Mouse (Mus musculus) ovary, postnatal 14 days (tissue): ENCODE results near the gene Slc38a4.

Source experiments
- DNase-seq: peaks from one replicate; pipeline ENCODE4 v3.0.0; 2022; ENCODE audit warnings: low spot score

Slc38a4 gene

DNA sequence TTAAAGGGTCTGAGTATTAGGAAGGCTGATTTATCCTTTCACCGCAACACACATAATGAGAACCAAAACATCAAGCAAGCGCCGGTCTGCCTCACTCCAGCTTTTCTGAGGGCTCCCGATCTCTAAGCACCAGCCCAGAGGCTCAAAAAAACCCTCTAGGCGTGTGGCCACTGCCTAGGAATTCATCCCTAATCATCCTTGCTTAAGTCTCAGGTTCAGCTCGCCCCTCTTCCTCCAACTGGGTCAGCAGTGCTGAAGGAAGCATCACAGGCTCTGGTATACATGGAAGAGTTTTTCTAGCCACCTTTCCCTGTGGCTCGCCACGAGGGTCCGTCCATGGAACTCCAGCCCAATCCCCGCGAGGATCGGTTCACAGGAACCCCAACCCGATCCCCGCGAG lies 1.6 kb downstream of the Slc38a4 start:
- no peak for DNase-seq

DNA sequence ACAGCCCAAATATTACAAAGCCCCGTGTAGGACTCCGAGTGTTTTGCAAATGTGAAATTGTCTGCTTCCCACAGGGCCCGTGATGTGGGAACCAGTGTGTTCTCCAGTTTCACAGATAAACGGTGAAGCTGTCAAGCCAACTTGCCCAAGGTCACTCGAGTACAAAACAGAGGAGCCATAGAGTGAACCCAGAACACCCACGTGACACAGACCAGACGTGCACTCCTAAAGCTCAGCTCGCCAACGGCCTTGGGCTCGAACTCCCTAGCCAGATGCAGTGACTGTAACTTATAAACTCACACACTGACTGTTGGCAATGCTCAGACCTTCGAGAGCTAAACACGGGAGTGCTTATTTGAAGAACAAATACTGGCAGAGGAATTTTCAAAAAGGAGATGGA lies 5.3 kb downstream of the Slc38a4 start:
- DNase-seq: no peak

DNA sequence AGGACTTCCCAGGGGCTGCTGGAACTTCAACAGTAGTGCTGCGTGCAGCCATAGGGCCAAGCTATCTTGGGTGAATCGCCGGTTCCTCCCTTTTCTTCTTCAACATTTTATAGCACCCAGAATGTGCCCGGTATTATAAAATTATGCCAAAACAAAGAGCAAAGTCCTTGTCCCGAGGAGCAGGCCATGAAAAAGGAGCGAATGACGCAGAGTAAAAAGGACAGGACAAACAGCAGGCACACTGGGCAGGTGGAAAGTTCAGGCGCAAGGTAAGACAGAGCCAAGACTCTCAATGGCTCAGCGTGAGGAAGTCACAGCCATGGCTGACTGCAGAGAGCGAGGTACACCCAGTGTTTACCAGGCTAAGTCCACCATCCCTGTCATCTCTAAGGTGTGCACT lies 5.7 kb downstream of the Slc38a4 start:
- DNase-seq: no peak

DNA sequence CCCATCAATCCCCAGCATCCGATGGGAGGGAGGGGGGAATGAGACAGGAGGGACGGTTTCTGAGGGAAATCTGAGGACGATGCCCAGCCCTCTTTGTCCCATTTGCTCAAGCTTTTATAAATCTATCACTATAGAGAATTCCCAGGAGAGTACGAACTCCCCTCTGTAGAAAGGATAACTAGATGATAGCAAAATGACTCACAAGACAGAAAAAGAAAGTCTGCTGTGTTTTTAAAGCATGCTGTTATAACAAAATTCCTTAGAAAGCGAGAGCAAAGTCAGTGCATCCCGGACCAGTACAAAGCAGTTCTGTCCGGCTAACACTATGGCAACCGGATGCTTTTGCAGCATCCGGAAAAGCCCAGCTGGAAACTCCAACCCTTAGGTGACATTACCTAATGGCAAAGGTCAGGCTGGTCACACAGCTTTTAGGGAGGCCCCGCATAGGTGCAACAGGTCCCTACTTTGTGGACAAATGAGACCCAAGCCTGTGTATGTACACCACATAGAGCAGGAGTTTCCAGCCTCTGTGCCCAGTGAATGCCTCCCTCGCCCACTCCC lies 6.4 kb downstream of the Slc38a4 start:
- DNase-seq: no peak

DNA sequence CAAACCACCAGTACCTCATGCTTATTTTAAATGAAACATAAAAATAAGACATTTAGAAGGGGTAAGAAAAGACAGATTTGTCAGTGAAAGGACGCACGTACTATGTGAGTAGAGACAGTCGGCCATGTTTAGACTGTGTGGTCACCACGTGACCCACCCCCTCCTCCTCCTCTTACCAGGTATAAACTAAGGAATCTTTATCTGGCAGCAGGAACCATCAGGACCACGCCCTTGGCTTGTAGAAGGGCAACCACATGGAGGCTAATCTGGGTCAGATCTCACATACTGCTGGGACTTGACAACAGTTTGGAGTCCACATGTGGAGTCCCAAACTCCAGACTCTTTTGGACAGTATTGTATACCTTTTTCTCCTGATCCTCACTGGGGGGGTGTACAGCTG lies 7.5 kb downstream of the Slc38a4 start:
- no peak for DNase-seq

DNA sequence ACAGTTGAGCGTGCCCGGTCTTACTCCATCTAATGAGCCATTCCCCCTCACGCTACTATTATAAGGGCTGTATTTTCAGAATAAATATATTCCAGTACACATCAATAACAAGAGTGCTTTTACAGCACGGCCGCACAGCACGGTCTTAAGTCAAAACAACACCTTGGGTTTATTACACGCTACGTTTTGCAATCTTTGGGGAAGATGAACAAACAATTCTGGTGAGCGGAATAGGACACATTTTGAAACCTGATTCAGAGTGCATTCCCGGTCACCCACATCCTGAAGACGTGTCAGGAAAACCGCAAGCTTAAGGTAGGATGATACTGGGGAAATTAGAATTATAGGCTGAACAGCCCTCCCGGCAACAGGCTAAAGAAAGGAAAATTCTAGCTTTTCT lies 11.8 kb downstream of the Slc38a4 start:
- no peak for DNase-seq

DNA sequence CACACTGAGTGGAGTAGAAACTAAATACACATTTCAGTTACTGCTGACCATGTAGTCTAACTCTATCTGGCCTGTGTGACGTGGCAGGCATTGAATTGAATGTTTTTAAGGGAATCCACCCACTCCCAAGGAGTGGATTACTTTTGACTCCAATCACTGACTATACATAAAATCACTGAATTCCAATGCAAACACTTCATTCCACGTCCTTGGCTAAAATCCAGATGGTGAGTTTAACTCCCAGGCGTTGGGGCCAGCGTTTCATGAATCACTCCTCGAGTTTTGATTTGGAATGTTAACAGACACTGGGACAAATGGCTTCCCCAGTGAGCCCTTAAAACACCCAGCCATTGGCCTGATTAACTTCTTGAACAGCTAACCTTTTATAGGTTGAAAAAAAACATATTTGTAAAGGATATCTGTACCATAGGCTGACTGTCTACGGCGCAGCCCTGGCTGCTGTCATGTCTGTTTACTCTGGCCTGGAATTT lies 13.7 kb downstream of the Slc38a4 start:
- no peak for DNase-seq

DNA sequence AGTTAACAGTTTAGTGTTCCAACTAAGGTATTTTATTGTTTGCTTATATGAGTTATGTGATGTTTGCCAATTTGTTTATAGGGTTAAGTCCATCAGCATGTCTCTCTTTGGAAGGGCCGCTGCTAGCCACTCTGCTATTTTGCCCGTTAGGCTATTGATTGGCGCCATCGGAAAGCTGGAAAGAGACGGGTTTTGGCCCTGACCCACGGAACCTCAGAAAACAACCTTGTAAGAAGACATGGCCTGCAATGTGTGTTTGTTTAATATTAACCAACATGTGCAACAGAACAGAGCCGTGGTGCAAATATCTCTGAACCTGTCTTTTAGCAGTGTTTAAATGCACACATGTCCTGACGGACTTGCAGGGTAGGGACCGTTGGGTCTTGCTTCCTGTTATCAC lies 14.6 kb downstream of the Slc38a4 start:
- no peak for DNase-seq

DNA sequence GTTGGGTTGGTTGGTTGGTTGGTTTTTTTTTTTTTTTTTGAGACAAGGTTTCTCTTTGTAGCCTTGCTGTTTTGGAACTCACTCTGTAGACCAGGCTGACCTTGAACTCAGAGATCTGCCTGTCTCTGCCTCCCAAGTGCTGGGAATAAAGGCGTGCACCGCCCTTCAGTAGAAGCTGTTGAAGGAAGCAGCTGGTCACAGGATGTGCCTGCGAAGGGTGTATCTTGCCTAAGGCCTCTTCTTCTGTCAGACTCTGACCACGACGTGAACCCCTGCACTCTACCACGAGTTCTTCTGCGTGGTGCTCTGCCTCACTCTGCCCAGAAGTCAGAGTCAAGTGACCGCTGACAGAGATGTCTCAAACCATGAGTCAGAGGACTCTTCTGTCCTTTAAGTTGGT lies 18.0 kb downstream of the Slc38a4 start:
- DNase-seq: no peak

DNA sequence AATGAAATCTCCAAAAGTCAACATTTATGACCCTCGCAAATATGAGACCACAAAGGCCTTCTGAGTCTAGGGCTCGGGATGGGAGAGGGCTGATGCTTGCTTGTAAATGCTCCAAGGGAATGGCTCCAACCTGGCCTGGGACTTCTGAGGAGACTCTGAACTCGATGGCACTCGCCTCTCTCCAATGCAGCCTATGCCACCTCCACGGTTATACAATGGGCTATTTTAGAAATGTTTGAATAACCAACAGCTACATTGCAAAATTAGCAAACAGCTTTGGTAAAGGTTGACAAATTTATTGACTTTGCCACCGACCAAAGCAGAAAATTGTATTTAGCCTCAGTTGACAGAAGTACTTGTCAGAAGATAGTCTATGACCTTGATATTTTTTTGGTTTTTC lies 19.9 kb downstream of the Slc38a4 start:
- no peak for DNase-seq

DNA sequence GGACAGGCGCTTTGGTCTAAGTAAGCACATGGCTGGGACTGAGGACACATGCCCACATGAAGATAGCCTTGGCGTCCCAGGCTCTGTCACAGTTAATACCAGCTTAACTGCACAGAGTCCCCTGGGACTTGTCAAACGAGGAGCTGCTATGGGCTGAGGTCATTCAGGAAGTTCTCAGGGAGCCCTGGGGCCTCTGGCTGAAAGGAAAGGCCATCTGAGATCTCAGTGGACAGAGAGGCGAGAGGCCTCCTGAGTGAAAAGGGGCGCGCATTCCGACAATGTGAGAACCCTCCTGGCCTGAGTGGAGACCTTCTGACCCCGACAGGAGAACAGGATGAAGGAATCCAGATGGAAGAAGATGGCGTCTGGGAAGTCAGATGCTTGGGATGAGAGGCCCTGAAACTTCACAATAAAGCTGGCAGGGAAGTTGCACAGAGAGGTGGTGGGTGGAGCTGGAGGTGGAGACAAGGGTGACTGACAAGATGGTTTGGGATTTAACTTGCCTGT lies 22.2 kb downstream of the Slc38a4 start:
- DNase-seq: no peak

DNA sequence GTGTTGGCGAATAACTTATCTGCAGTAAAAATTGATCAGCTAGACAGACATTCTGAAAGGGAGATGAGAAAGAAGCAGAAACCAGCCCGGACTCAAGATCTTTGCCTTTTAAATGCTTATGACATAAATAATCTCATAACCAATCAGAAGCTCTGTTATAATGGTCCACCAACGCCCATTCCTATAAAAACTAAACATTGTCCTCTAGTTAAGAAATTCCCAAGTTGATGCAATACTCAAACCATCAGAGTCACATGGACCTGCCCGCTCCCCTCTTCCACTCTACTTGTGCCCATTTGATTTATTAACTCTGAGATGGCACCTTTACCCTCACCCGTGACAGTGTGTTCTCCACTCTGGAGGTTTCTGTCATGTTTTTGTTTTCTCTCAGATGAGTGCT lies 23.9 kb downstream of the Slc38a4 start:
- DNase-seq: no peak

DNA sequence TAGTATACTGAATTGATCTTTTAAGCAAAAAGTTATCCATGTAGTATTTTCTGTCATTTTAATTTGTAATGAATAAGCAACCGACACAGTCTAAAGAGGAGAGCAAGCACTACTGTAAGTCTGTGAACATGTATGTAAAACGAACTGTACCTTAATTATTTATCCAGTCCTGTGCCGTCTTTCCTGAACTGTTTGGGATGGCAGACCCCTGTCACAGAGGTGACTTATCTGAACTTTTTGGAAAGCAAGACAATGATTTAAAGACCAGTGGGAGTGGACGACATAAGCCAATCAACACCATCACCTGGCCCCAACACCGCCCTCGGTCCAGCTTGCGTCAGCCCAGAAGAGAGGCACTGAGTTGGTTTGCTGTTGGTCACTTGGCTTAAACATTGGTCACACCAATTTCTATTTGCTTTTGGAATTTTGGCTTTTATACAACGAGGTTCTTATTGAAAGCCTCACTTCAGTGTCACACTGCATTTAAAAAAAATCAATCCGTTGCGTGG lies 24.7 kb downstream of the Slc38a4 start:
- DNase-seq: no peak

DNA sequence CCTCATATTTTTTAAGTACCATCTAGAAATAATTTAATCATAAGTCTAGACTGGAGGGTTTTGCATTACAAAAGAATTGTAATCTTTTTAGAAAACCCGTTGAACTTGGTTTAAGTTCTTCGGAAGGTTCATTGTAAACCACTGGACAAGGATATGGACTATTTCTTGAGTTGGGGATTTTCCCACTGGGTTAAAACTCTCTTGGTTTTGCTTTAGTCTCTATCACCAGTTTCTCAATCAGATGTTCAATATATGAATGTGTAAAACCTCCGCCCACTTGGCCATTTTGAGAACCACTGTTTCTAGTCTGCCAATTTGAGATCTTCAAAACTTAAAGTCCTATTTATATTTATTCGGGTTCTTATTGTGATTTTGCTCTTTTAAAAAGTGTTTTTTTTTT lies 25.6 kb downstream of the Slc38a4 start:
- DNase-seq: no peak

DNA sequence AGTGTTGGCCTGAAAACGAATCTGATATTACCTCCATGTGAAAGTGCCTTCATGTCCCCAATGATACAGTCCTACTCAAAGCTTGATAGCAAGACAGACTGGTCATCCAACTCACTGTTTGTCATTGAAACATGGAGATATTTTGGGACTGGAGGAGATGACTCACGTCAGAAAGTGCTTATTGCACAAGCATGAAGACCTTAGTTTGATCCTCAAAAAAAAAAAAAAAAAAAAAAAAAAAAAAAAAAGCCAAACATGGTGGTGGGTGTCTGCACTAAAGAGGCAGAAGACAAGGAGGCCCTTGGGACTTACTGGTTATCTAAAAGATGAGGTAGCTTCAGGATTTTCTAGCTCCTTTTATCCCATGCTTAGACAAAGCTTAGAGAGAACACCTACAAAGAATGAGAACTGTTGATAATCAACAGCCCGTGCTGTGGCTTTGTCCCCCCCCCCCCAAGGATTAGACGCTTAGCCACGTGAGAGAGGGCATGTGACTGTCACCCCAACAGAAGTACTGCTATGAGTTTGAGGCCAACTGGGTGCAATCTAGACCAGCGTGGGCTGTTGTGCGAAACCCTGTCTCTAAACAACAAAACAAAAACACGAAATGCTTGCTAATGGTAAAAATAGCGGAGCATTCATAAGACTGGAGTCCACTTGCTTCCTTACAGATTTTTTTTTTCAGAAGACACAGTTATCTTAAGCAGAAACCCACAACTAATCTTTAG lies 26.5 kb downstream of the Slc38a4 start:
- no peak for DNase-seq

DNA sequence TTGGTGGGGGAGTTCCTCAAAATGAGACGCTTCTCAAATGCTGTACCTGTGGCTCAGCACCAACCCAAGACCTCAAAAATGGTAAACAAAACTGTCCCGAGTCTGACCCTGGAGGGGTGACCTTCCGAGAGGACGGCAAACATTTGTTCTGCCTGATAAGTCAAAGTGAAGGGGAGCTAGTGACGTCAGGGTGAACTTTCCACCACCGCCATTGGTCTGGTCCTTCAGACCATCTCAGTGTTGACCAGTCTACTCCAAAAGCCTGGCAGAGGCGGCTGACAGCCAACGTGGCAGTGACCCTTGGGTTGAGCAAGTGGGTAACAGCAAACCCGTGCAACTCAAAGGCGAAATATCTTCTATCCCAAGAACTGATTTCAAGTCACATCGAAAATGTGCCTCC lies 27.1 kb downstream of the Slc38a4 start:
- DNase-seq: no peak

DNA sequence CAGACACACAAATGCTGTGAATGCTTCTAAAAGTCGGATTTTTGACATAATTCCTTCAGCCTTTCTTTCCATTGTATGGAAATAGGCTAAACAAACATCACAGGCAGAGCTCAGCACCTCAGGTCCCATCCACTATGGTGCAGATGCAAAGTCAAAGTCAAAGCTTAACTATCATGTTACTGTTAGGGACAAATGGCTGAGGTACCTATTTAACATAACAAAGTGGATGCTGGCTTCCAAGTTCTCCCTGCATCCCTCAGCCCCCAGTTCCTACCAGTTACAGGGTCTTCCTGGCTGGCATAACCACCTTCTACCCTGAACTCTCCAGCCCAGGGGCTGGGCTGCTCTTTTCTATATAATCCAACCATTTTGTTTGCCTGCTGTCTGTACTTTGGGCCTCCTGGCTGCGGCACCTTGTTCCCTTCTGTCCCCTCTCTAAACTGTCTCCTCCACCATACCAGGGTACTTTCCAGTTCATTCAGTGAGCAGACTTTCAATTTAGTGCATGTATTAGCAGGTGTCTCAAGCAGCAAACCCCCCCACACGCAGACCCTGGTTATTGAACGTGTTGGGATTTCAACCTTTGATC lies 27.6 kb downstream of the Slc38a4 start:
- no peak for DNase-seq

DNA sequence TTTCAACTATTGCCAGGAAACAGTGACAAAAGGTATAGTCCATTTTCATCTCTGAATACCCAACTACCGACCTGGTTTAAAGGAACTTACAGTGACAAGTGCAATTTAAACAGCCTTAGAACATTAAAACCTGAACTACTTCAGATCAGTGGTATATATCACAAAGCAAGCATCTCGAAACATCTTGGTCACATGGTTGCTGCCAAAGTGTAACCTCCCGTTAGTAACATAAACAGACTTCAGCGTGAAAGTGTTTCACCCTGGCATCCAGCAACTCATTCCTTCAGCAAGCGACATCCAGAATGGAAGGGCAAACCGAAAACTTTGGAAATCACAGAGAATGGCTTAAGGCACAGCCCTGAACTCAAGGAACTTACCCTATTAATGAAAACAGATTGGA lies 29.1 kb downstream of the Slc38a4 start:
- no peak for DNase-seq

DNA sequence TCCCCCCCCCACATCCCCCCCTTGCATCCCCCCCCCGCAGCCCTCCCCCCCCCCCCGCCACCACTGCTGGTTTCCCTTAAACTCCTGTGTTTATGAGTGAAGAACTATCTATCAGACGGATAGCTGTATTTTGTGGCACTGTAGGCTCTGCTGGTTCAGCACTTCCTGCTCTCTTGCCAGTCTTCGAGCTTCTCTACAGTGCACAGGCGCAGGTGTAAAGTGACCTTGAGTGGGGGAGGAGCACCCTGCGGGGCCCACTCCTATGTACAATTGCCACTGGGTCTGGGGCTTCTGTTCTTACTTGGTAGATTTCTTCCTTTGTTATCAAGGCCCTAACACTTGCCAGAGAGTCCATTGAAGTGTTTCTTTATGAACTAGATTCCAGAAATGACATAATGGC lies 33.0 kb downstream of the Slc38a4 start:
- no peak for DNase-seq

DNA sequence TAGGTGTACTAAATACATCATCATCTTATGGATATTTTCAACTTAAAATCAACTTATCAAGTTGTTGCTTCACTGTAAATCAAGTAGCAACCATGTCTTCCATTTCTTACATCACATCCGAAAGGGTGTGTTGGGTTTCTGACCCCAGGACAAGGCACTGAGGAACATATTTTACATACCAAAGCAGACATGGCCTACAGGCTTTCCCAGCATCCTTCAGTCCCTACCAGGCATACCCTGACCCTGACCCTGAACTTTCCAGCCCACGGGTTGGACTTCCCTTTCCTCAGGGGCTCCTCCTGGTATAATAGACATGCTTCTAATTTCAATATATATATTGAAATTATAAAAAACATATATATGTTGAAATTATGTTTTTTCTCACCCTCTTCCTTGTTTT lies 33.5 kb downstream of the Slc38a4 start:
- DNase-seq: no peak

DNA sequence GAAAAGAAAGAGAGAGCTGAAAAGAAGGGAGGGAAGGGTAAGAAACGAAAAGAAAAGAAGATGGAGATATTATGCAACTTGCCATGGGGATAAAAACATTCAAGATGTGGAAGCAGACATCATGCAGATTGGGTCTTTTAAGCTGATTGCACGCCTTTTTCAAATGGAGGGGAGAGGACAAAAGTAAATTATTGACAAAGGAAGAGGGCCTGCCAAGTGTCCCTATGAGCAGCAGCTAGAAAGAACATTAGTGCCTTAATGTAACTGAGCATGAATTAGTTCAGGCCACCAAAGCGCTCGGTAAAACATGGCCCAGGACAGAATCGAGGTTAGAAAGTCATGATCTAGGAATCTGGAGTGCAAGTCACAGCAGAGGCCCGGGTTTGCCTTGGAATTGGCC lies 35.5 kb downstream of the Slc38a4 start:
- no peak for DNase-seq

DNA sequence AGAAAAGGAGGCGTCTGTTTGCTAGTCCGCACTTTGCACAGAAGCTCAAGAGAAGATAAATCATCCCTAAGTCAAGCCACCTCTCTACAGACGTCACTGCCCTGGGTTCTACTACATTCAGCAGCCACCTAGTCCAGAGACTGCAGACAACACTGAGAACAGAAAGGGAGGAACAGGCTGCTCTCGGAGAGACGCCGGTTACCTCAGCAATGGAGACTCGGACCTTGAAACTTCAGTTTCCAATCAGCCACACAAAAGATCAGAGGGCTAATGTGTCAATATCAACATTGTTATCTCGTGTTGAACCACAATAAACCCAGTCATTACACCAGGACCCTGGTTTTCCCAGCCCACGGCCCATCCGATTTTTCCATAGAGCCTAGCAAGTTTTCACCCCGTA lies 36.4 kb downstream of the Slc38a4 start:
- no peak for DNase-seq

DNA sequence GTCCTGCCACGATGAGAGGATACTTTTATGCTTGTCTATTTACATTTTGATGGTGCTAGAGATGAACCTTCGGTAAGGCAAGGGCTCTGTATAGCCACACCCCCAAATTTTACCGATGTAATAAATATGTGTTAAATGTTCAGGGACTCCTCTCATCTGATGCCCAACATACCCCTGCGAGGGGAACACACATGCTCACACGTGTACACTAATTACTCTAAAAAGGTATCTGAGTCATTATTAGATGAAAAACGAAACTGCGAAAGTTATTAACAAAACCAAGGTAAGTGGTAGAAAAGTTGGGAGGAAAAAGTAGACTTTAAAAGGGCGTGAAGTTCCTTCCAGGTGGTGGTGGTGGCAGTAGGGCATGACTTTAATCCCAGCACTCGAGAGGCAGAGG lies 38.6 kb downstream of the Slc38a4 start:
- DNase-seq: no peak
